Mouse (Mus musculus): ENCODE data around the gene Olfr535. TPM values are rescaled to one million over a fixed set of nuclear protein-coding genes. Genes with fewer than 3 reads are reported as not detected.

The Olfr535 gene
- polyA plus RNA-seq, 1 experiment from 2014 or later: not detected

DNA sequence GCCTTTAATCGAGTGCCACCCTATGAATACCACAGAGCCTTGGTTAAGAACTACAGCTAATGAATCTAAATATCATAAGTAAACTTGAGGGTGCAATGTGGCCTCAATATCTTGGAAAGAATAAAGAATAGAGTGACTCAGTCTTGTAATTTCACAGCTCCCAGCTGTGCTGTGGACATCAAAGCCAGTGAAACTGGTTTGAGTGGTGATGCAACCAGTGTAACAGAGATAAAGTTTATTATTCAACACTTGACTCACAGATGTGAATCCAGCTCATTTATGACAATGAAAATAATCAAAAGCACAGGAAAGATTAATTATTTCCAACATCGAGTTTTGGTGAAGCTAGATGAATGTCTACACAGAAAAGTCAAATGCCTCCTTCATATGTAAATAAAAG, 55.7 kb downstream of the Olfr535 start:
- Histone ChIP-seq H3K27ac (ENCODE audit: low read depth, low read length) (no peak overlapping the region), H3K4me3 (ENCODE audit: low read depth, low read length) (no peak overlapping the region), H3K9me3 (ENCODE audit: control insufficient read depth, low read length) (no peaks in the 10 kb centered on the region), H3K4me1 (replicated peaks; ENCODE audit: control insufficient read depth, insufficient read depth, low read length) (no peaks in the 10 kb centered on the region), H3K27me3 (replicated peaks; ENCODE audit: control insufficient read depth, insufficient read depth, low read length) (no peaks in the 10 kb centered on the region), H3K9ac (ENCODE audit: low read depth, low read length) (no peak overlapping the region), H3K36me3 (ENCODE audit: control insufficient read depth, insufficient read depth, low read length) (no peaks in the 10 kb centered on the region), H3K4me2 (no peak overlapping the region)
- DNase-seq (ENCODE audit: low spot score): no peak
- no peak for ATAC-seq (replicated peaks; ENCODE audit: low FRiP score)
- WGBS: 58% methylated on average over 2 of the region's 2 CpGs

Other genes with a start within 250 kb of the Olfr535 start
- gene 5830411N06Rik, start 236.9 kb upstream of the Olfr535 start, polyA plus RNA-seq (2014; fragmentation: Nextera tagmentation; extraction: Ambion mirVana): not detected in 2 replicates
- gene Olfr525, start 163.4 kb upstream of the Olfr535 start, polyA plus RNA-seq (2014; fragmentation: Nextera tagmentation; extraction: Ambion mirVana): not detected in 2 replicates
- gene Olfr527, start 150.2 kb upstream of the Olfr535 start, polyA plus RNA-seq (2014; fragmentation: Nextera tagmentation; extraction: Ambion mirVana): not detected in 2 replicates
- not detected in 2 replicates for gene Olfr60, start 122.5 kb upstream of the Olfr535 start, polyA plus RNA-seq (2014; fragmentation: Nextera tagmentation; extraction: Ambion mirVana)
- not detected in 2 replicates for gene Olfr530, start 107.9 kb upstream of the Olfr535 start, polyA plus RNA-seq (2014; fragmentation: Nextera tagmentation; extraction: Ambion mirVana)
- gene Olfr531, start 81.3 kb upstream of the Olfr535 start, polyA plus RNA-seq (2014; fragmentation: Nextera tagmentation; extraction: Ambion mirVana): not detected in 2 replicates
- not detected in 2 replicates for gene Olfr532, start 62.6 kb upstream of the Olfr535 start, polyA plus RNA-seq (2014; fragmentation: Nextera tagmentation; extraction: Ambion mirVana)
- gene Olfr533, start 20.8 kb upstream of the Olfr535 start, polyA plus RNA-seq (2014; fragmentation: Nextera tagmentation; extraction: Ambion mirVana): not detected in 2 replicates
- not detected in 2 replicates for gene Olfr536, start 23.2 kb downstream of the Olfr535 start, polyA plus RNA-seq (2014; fragmentation: Nextera tagmentation; extraction: Ambion mirVana)
- gene Olfr538, start 83.7 kb downstream of the Olfr535 start, polyA plus RNA-seq (2014; fragmentation: Nextera tagmentation; extraction: Ambion mirVana): not detected in 2 replicates
- not detected in 2 replicates for gene Olfr46, start 117.1 kb downstream of the Olfr535 start, polyA plus RNA-seq (2014; fragmentation: Nextera tagmentation; extraction: Ambion mirVana)
- not detected in 2 replicates for gene Olfr61, start 144.8 kb downstream of the Olfr535 start, polyA plus RNA-seq (2014; fragmentation: Nextera tagmentation; extraction: Ambion mirVana)
- not detected in 2 replicates for gene Olfr53, start 162.2 kb downstream of the Olfr535 start, polyA plus RNA-seq (2014; fragmentation: Nextera tagmentation; extraction: Ambion mirVana)
- gene Olfr539, start 175.7 kb downstream of the Olfr535 start, polyA plus RNA-seq (2014; fragmentation: Nextera tagmentation; extraction: Ambion mirVana): not detected in 2 replicates
- gene Olfr45, start 197.7 kb downstream of the Olfr535 start, polyA plus RNA-seq (2014; fragmentation: Nextera tagmentation; extraction: Ambion mirVana): not detected in 2 replicates
- not detected in 2 replicates for gene Olfr541, start 213.1 kb downstream of the Olfr535 start, polyA plus RNA-seq (2014; fragmentation: Nextera tagmentation; extraction: Ambion mirVana)